Mouse (Mus musculus) frontal cortex, postnatal 10 days (tissue): ENCODE measurements around the gene Nr0b2.
A peak's percentile ranks its signal among the peaks of the same experiment; 100 is the strongest.

Experiments used
- DNase-seq, 2 experiments: peaks; one replicate each; pipeline ENCODE4 v3.0.0; 2022; ENCODE audit warnings: low spot score in 2 of 2, mixed read lengths in 1 of 2

Gene Nr0b2

GRCm38 (mm10) chr4:133561622-133562021 lies 8.4 kb downstream of the Nr0b2 start:
- DNase-seq = no peak

GRCm38 (mm10) chr4:133563123-133563571 lies 10.0 kb downstream of the Nr0b2 start:
- DNase-seq = no peak

GRCm38 (mm10) chr4:133567251-133567650 lies 14.1 kb downstream of the Nr0b2 start:
- DNase-seq = no peak

- DNase-seq = no peak
Observed at GRCm38 (mm10) chr4:133569291-133570065, 16.3 kb downstream of the Nr0b2 start.

- no peak for DNase-seq
Observed at GRCm38 (mm10) chr4:133570066-133570466, 16.9 kb downstream of the Nr0b2 start.

GRCm38 (mm10) chr4:133574070-133574842 lies 21.1 kb downstream of the Nr0b2 start, which contains the start of gene Gpatch3:
Gene Gpatch3, plus strand, starts transcription at chr4:133574745.
- peak; percentile 83 to 90 for DNase-seq

GRCm38 (mm10) chr4:133574843-133575202 lies 21.6 kb downstream of the Nr0b2 start:
- no peak for DNase-seq

GRCm38 (mm10) chr4:133577983-133578382 lies 24.8 kb downstream of the Nr0b2 start:
- DNase-seq = no peak

- DNase-seq = no peak
Observed at GRCm38 (mm10) chr4:133583690-133584058, 30.5 kb downstream of the Nr0b2 start.

- peak; percentile 69 to 78 for DNase-seq
Observed at GRCm38 (mm10) chr4:133584059-133584951, 31.1 kb downstream of the Nr0b2 start, which contains the start of gene Gpn2. Gene Gpn2, plus strand, starts transcription at chr4:133584362.

- DNase-seq = peak in 1 of 2 experiments; percentile 55
Observed at GRCm38 (mm10) chr4:133592570-133592969, 39.4 kb downstream of the Nr0b2 start.

- DNase-seq = no peak
Observed at GRCm38 (mm10) chr4:133595538-133595937, 42.4 kb downstream of the Nr0b2 start.

- no peak for DNase-seq
Observed at GRCm38 (mm10) chr4:133596084-133596483, 42.9 kb downstream of the Nr0b2 start.

GRCm38 (mm10) chr4:133598616-133599015 lies 45.4 kb downstream of the Nr0b2 start:
- DNase-seq = no peak

GRCm38 (mm10) chr4:133599116-133599515 lies 45.9 kb downstream of the Nr0b2 start:
- no peak for DNase-seq

GRCm38 (mm10) chr4:133599571-133600073 lies 46.4 kb downstream of the Nr0b2 start:
- peak; percentile 63 to 74 for DNase-seq

- no peak for DNase-seq
Observed at GRCm38 (mm10) chr4:133600306-133600705, 47.1 kb downstream of the Nr0b2 start.

- no peak for DNase-seq
Observed at GRCm38 (mm10) chr4:133601721-133602218, 48.6 kb downstream of the Nr0b2 start, which contains the start of gene Sfn. Gene Sfn, minus strand, starts transcription at chr4:133602168.

GRCm38 (mm10) chr4:133603056-133603455 lies 49.9 kb downstream of the Nr0b2 start:
- DNase-seq = no peak

- no peak for DNase-seq
Observed at GRCm38 (mm10) chr4:133604175-133604574, 51.0 kb downstream of the Nr0b2 start.

GRCm38 (mm10) chr4:133604856-133605255 lies 51.7 kb downstream of the Nr0b2 start:
- DNase-seq = no peak
